Mouse (Mus musculus) neural tube, embryonic 14.5 days (tissue): ENCODE data around the gene Mrpl51. TPM values are rescaled to one million over a fixed set of nuclear protein-coding genes. Genes with fewer than 3 reads are reported as not detected.

Source experiments
- ATAC-seq: fragments of 200-750 bp; cut with Nextera tagmentation; 2 replicates; pipeline ENCODE4 v1.8.0; 2017; ENCODE audit warnings: low read depth, mild to moderate bottlenecking, moderate TSS enrichment, moderate library complexity
- H3K27ac ChIP-seq: fragments of 300-500 bp; sonication (generic); 2 replicates; pipeline ENCODE4 v1.5.1; 2014; ENCODE audit warnings: low read depth, mild to moderate bottlenecking, control low read depth, low read length, moderate library complexity, mixed read lengths
- H3K27me3 ChIP-seq: fragments of 300-500 bp; sonication (generic); 2 replicates; pipeline ENCODE4 v1.6.1; 2014; ENCODE audit warnings: low read length; ENCODE audit not compliant: control insufficient read depth, insufficient read depth
- H3K36me3 ChIP-seq: fragments of 300-500 bp; sonication (generic); 2 replicates; pipeline ENCODE4 v1.6.1; 2014; ENCODE audit warnings: low read length, mixed read lengths; ENCODE audit not compliant: control insufficient read depth, insufficient read depth
- H3K4me1 ChIP-seq: fragments of 300-500 bp; sonication (generic); 2 replicates; pipeline ENCODE4 v1.6.1; 2014; ENCODE audit warnings: low read length; ENCODE audit not compliant: control insufficient read depth, insufficient read depth
- H3K4me2 ChIP-seq: fragments of 300-500 bp; sonication (generic); 2 replicates; pipeline ENCODE4 v1.6.1; 2014; ENCODE audit warnings: mild to moderate bottlenecking, low read depth, low read length, control low read depth
- H3K4me3 ChIP-seq: fragments of 300-500 bp; sonication (generic); 2 replicates; pipeline ENCODE4 v1.5.1; 2014; ENCODE audit warnings: low read depth, low read length, control low read depth, mixed read lengths
- H3K9ac ChIP-seq: fragments of 300-500 bp; sonication (generic); replicated peaks from 2 replicates; pipeline ENCODE4 v1.6.1; 2014; ENCODE audit warnings: low read depth, mild to moderate bottlenecking, control low read depth, low read length, mixed read lengths
- H3K9me3 ChIP-seq: fragments of 300-500 bp; sonication (generic); 2 replicates; pipeline ENCODE4 v1.6.1; 2016; ENCODE audit warnings: low read length; ENCODE audit not compliant: control insufficient read depth
- WGBS: fragments of 180-500 bp; shearing (Covaris S2); extraction: QIAGEN DNeasy Blood & Tissue Kit; methylation state at CpG from one replicate; pipeline ENCODE4 v1.1.7; 2014; 5-methylcytosine and 5-hydroxymethylcytosine counted together
- polyA plus RNA-seq: library from polyadenylated mRNA; unstranded; fragments of >200 nt; fragmentation: Nextera tagmentation; extraction: Ambion mirVana; gene quantifications from 2 replicates; pipeline ENCODE4 v1.2.1, GENCODE M21; 2014

Gene Mrpl51
- polyA plus RNA-seq, 1 experiment from 2014 or later, result 138 TPM

DNA sequence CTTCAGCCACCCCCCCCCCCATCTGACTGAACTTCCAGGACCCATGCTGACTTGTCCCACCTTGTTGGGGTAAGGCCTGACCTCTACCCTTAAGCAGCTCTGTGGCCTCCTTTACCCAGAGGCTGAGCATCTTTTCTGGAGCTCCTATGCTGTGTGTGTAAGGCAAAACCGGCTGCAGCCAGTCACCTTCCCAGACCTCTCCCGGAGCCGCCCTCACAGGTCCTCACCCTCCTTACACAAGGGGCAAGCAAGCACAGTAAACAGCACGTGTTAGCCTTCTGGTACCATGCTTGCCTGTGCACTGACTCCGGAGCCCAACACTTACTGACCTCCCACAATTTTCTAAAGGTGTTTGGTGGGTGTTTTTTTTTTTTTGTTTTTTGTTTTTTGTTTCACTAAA is 16.1 kb upstream of the Mrpl51 start:
- Histone ChIP-seq H3K9me3 (no peaks in the 10 kb centered on the region), H3K4me1 (no peaks in the 10 kb centered on the region), H3K9ac (no peak overlapping the region), H3K27me3 (no peaks in the 10 kb centered on the region), H3K4me2 (no peak overlapping the region), H3K4me3 (no peak overlapping the region), H3K27ac (no peak overlapping the region), H3K36me3 (peaks cover 81% of the 10 kb centered on the region)
- 93% methylated on average over 5 of the region's 5 CpGs for WGBS
- ATAC-seq, result no peak

DNA sequence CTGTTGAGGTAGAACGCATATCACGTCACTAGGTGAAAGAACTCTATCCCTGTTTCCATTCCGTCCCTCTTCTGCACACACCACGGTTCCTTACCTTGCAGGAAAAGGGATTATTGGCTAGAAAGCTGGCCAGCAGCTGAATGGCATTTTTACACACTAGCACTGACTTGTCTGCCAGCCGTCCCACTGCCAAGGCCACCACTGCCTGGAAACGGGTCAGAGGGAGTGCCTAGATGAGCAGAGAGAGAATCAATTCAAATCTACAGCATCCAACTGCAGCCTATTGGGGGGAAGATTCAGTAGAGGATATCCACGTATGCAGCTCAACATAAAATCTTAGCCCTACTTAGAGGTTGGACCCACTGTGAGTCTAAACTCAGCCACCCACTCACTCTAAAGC is 12.0 kb upstream of the Mrpl51 start:
- Histone ChIP-seq H3K9ac (no peak overlapping the region), H3K4me3 (no peak overlapping the region), H3K36me3 (peaks cover 72% of the 10 kb centered on the region), H3K27me3 (no peaks in the 10 kb centered on the region), H3K4me1 (no peaks in the 10 kb centered on the region), H3K4me2 (no peak overlapping the region), H3K27ac (no peak overlapping the region), H3K9me3 (no peaks in the 10 kb centered on the region)
- WGBS, result 95% methylated on average over 7 of the region's 7 CpGs
- ATAC-seq, result no peak

DNA sequence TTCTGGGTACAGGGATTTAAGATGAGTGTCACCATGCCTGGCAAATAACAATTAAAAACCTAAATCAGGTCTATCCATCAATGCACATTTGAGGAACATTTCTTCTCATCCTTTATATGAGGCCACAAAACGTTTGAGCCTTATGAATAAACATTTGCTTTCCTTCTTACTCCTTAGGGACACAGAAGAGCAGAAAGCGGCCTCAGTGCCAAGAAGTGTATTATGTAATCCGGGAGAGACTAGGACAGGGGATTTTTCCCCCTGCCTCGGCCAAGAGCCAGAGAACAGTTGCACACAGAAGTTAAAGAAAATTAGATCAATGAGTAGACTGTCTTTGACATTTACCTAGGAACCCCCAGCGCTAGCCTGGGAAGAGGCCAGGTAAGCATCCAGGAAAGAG is 9.5 kb upstream of the Mrpl51 start:
- Histone ChIP-seq H3K4me3 (no peak overlapping the region), H3K4me2 (no peak overlapping the region), H3K27me3 (no peaks in the 10 kb centered on the region), H3K36me3 (peaks cover 71% of the 10 kb centered on the region), H3K9ac (no peak overlapping the region), H3K9me3 (no peaks in the 10 kb centered on the region), H3K27ac (no peak overlapping the region), H3K4me1 (no peaks in the 10 kb centered on the region)
- 71% methylated on average over 5 of the region's 5 CpGs for WGBS
- no peak for ATAC-seq

DNA sequence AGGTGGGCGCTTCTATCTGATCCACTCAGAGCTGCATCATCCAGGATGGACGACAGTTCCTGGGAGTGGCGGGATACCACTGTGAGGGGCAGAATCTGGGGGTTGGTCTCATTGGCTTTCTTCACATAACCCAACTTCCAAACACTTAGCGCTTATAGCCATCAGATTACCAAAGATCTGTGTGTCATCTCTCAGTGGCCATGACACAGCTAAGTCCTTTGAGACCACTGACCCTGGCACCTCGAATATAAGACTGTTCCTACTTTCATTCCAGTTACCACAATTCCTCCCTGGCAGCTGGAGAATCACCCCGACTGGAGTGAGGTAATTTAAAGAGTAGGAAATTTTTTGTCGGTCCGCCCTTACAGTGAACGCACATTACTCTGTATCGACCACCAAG is 5.4 kb upstream of the Mrpl51 start:
- Histone ChIP-seq H3K4me2 (no peak overlapping the region), H3K4me3 (no peak overlapping the region), H3K27ac (no peak overlapping the region), H3K36me3 (peaks cover 50% of the 10 kb centered on the region), H3K4me1 (no peaks in the 10 kb centered on the region), H3K9ac (no peak overlapping the region), H3K9me3 (no peaks in the 10 kb centered on the region), H3K27me3 (no peaks in the 10 kb centered on the region)
- WGBS, result 96% methylated on average over 10 of the region's 10 CpGs
- ATAC-seq, result no peak

DNA sequence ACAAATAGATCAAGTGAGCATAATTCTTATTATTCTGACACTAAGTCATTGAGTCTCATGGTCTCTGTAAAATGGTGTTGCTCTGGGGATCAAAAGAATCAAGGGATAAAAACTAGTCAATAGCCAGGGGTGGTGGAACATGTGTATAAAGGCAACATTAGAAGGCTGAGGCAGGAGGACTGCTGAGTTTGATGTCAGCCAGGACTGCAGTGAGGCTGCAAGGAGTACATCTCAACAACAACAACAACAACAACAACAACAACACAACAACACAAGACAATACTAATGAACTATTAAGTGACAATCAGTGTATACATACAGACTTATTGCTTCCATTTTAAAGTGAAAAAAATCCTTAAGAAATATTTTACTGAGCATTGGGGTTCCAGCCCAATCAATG is 785 bp upstream of the Mrpl51 start:
- H3K27ac ChIP-seq, result peak overlapping the region; percentile 97; the same call in 1 of the 2 replicates
- H3K4me1 ChIP-seq, result peaks cover 6% of the 10 kb centered on the region; the same call in 1 of the 2 replicates
- peaks cover 21% of the 10 kb centered on the region for H3K36me3 ChIP-seq

DNA sequence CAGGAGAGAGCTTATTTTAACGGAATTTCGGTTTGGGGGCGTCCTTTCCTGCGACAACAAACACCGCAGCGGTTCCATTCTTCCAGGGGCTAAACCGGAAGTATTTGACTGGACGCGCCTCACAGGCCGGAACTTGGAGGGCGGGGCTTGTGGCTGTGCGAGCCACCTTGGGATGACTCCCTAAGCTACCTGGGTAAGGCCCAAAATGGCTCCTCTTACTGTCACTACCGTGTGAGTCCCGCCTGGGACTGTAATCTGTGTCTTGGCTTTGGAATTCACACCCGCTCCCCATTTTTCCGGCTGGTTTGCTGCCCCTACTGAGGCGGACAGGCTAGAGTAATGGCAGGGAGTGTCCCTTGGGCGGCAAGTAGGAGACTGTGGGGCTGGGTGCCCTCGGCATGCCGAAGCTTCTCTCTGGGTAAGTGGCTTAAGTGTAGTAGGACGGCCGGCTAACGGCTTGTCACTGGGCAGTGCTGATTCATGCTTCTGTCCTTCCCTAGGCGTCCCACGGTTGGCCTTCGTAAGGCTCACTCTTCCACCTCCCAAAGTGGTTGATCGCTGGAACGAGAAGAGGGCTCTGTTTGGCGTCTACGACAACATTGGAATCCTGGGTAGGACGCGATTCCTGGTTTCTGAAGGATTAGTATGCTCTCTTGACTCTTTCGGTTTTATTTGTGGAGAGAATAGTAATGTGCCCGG is 564 bp downstream of the Mrpl51 start:
- H3K36me3 ChIP-seq, result peaks cover 12% of the 10 kb centered on the region
- peak overlapping the region; percentile 90 for H3K4me2 ChIP-seq
- H3K9me3 ChIP-seq, result no peaks in the 10 kb centered on the region
- peak overlapping the region; percentile 70 for H3K9ac ChIP-seq
- H3K27me3 ChIP-seq, result no peaks in the 10 kb centered on the region
- peak overlapping the region; percentile 66 for H3K4me3 ChIP-seq
- ATAC-seq, result peak; percentile 96
- under 1% methylated on average over 34 of the region's 34 CpGs for WGBS
- peaks cover 6% of the 10 kb centered on the region; the same call in 1 of the 2 replicates for H3K4me1 ChIP-seq
- peak overlapping the region; percentile 97 for H3K27ac ChIP-seq

More for the DNA sequence above, 785 bp upstream of the Mrpl51 start:
- H3K9ac ChIP-seq, result peak overlapping the region; percentile 37
- peak overlapping the region; percentile 66 for H3K4me3 ChIP-seq
- H3K9me3 ChIP-seq, result no peaks in the 10 kb centered on the region
- H3K4me2 ChIP-seq, result peak overlapping the region; percentile 90
- no peaks in the 10 kb centered on the region for H3K27me3 ChIP-seq
- ATAC-seq, result no peak

DNA sequence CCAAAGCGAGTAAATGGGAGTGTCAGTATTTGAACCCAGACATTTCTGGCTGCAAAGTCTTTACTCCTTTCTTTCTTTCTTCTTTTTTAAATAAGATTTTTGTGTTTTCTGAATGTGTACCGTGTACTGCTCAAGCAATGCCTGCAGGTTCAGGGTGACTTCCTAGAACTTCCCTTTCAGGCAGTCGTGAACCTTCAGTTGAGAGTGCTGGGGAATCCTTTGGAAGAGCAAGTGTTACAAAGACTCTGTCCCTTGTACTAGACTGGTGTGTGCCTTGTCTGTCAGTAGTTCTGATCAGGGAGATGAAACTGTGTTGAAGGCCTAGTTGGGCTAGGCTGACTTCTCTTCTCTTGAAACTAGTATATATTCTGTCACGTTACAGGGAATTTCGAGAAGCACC is 1.2 kb downstream of the Mrpl51 start:
- H3K9ac ChIP-seq, result peak overlapping the region; percentile 70
- H3K36me3 ChIP-seq, result peaks cover 6% of the 10 kb centered on the region; the same call in 1 of the 2 replicates
- peak overlapping the region; percentile 97 for H3K27ac ChIP-seq
- no peaks in the 10 kb centered on the region for H3K9me3 ChIP-seq
- H3K27me3 ChIP-seq, result no peaks in the 10 kb centered on the region
- no peak for ATAC-seq
- 48% methylated on average over 5 of the region's 5 CpGs for WGBS
- peaks cover 6% of the 10 kb centered on the region; the same call in 1 of the 2 replicates for H3K4me1 ChIP-seq
- H3K4me3 ChIP-seq, result peak overlapping the region; percentile 66
- H3K4me2 ChIP-seq, result peak overlapping the region; percentile 90

DNA sequence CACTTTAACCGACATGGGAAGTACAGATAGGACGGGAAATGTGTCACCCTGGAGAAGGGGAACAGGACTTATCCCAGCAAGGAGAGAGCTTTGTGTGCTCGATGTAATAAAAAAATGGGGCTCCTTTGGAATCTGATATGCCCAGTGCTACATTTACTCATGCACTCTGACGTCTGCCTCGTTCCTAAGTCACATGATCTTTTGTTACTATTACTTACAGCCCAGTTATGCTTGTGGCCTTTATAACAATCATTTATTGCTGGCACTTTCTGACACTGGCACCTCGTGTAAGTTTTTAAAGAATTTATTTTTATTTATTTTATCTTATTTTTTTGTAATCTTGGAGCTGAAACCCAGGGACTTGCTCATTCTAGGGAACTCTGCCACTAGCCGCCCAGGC is 1.8 kb downstream of the Mrpl51 start:
- 0 out of 2 replicates have a peak, but pooled peaks cover 5% of the 10 kb centered on the region for H3K36me3 ChIP-seq
- H3K4me3 ChIP-seq, result no peak overlapping the region
- no peak overlapping the region for H3K27ac ChIP-seq
- no peaks in the 10 kb centered on the region for H3K27me3 ChIP-seq
- 76% methylated on average over 7 of the region's 7 CpGs for WGBS
- ATAC-seq, result no peak
- no peaks in the 10 kb centered on the region for H3K9me3 ChIP-seq
- H3K4me1 ChIP-seq, result peaks cover 6% of the 10 kb centered on the region; the same call in 1 of the 2 replicates
- H3K4me2 ChIP-seq, result no peak overlapping the region
- no peak overlapping the region for H3K9ac ChIP-seq

DNA sequence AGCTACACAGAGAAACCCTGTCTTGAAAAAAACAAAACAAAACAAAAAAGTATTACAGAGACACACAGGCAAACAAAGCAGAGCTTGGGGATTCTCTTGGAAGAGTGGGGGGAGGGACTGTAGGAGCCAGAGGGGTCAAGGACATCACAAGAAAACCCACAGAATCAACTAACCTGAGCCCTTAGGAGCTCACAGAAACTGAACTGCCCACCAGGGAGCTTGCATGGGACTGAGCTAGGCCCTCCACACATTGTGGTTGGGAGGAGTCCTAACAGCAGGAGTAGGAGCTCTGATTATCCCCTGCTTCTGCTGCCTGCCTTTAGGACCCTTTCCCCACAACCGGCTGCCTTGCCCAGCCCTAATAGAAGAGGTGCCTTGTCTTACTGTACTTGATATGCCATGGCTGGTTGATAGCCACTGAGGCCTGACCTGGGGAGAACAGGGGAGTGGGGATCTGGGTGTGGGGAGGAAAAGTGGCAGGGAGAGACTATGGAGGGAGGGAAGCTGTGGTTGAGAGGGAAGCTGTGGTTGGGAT is 4.0 kb downstream of the Mrpl51 start:
- Histone ChIP-seq H3K27ac (no peak overlapping the region), H3K4me2 (no peak overlapping the region), H3K9ac (no peak overlapping the region), H3K9me3 (no peaks in the 10 kb centered on the region), H3K4me3 (no peak overlapping the region), H3K4me1 (peaks cover 6% of the 10 kb centered on the region; the same call in 1 of the 2 replicates), H3K36me3 (0 out of 2 replicates have a peak, but pooled peaks cover 5% of the 10 kb centered on the region), H3K27me3 (no peaks in the 10 kb centered on the region)
- 9% methylated on average over 1 of the region's 1 CpGs for WGBS
- no peak for ATAC-seq
